Mouse (Mus musculus): Measurements from ENCODE around the gene Rad51.

Rad51 gene

GRCm38 (mm10) chr2:119112438-119113112 lies at the start of gene Rad51:
Gene Rad51 (plus strand): TSS chr2:119112793.
- peak; percentile 85 for DNase-seq (ENCODE audit: extremely low spot score, low read depth, low spot score)

DNA sequence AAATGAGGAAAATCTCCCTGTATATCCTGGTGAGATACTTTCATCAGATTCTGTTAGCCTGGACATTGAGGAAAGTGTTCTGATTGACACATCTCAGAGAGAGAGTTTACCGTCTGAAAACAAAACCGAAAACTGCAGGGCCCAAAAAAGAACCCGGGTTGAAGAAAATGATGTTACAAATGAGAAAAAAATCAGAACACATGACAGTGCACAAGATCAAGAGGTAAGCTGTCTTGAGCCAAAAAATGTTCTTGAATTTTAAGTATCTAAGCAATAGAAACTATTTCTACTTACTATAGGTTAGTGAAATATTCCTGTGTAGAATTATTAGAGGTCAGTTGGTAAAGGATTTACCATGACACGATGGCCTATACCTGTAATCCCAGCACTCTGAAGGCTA lies 40.2 kb upstream of the Rad51 start:
- DNase-seq (ENCODE audit: extremely low spot score, low read depth, low spot score) = no peak

- DNase-seq (ENCODE audit: extremely low spot score, low read depth, low spot score) = no peak
These were observed 26.4 kb upstream of the Rad51 start for GRCm38 (mm10) chr2:119086156-119086555.

- DNase-seq (ENCODE audit: extremely low spot score, low read depth, low spot score) = no peak
These were observed 11.0 kb upstream of the Rad51 start for GRCm38 (mm10) chr2:119101552-119101951.

DNA sequence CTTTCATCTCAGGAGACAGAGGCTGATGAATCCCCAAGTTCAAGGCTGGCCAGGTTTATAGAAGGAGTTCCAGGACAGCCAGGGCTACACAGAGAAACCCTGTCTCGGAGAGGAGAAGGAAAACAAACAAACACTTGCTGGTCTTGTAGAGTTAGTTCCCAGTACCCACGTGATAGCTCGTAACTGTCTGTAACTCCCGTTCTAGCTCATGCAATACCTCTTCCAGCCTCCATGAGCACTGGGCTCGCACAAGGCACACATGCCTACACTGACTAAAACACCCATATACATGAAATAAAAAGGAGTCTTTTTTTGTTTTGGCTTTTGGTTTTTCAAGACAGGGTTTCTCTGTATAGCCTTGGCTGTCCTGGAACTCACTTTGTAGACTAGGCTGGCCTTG lies 6.0 kb upstream of the Rad51 start:
- no peak for DNase-seq (ENCODE audit: extremely low spot score, low read depth, low spot score)

DNA sequence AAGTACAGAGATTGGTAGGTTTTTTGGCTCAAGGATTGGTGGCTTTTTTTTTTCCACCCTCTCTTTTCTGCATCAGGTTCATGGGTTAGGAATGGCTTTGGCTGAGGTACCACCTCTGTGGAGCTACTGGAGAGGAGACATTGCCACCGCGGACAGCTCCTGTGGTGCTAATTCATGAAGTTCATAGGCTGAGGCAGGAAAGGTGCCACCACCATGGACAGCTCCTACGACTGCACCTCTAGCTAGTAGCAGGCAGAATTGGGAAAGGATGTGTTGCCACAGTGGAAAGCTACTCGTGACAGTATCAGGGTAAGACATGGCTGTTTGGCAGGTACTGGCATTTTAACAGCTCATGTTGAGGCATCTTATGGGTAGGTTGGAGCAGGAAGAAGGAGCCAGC lies 4.0 kb upstream of the Rad51 start:
- DNase-seq (ENCODE audit: extremely low spot score, low read depth, low spot score) = no peak

DNA sequence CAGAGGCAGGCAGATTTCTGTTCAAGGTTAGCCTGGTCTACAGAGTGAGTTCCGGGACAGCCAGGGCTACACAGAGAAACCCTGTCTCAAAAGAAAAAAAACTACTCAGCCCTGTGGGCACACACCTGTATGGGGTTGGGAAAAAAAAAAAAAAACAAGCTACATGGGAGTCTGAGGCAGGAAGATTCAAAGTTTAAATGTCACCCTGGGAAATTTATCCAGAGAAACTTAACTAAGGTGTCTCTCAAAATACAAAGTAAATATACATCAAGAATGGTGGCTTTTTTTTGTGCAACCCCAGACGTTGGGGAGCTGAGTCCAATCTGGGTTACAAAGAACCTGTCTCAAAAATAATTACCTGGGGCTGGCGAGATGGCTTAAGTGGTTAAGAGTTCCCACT lies 1.5 kb upstream of the Rad51 start:
- DNase-seq (ENCODE audit: extremely low spot score, low read depth, low spot score) = no peak

DNA sequence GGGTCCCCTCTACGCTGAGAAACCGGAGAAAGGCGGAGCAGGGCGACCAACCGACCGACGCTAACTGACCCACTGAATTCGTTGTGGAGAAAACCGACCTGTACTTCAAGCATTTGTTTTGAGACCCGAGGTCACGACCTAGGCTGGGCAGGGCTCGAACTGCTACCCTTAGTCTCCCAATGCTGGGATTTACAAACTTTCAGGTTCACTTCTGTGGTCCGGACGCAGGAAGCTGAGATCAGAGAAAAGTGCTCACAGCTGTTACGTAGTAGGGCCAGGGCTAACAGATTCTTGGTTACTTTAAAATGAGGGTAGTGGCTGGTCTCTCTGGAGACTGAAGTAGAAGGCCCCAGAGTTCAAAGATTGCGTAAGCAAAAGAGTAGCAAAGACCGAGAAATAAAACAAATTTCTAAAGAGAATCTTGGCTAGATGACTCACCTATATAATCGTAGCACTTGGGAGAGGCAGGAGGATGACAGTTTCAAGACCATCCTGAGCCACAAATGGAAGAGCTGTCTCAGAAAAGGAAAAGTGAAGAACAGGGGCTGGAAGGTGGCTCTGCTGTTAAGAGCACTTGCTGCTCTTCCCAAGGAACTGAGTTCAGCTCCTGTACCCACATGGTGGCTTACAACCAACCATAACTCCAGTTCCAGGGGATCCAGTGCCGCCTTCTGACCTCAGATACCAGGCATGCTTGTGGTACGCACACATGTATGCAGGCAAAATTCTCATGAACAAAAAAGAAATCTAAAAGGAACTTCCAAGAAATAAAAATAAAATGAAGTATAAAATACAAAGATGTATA lies 730 bp downstream of the Rad51 start:
- no peak for DNase-seq (ENCODE audit: extremely low spot score, low read depth, low spot score)

DNA sequence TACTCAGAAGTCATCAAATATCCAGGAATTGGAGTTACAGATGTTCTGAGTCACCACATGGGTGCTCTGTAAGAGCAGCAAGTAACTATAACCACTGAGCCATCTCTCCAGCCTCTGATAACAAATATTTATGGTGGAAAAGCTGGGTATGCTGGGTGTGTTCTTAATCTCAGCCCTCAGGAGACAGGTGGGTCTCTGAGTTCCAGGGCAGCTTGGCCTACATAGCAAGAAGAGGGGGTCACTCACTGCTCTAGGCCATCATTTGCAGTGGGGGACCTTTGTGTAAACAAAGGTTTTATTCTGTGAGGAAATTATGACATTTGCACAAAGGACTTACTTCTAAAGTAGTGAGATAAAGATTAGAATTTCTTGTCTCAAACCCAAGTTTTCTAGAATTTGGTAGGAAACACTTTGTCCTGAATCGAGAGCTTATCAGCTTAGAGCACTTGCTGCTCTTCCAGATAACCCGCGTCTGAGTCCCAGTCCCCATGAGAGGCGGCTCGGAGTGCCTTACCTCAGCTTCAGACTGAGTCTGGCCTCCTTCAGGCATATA lies 23.8 kb downstream of the Rad51 start:
- DNase-seq (ENCODE audit: extremely low spot score, low read depth, low spot score) = no peak

DNA sequence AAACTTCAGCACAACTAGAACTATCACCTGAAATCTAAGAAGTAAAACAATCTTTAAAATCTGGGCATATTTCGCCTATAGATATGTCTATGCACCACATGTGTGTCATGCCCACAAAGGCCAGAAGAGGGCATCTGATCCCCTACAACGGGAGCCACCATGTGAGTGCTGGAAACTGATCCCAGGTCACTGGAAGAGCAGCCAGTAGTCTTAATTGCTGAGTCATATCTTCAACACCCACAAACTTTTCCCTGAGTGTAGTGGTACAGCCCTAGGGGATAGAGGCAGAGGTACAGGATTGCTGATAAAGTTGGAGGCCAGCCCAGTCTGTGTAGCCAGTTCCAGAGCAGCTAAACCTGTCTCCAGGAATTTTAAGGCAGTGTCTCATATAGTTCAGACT lies 32.6 kb downstream of the Rad51 start:
- no peak for DNase-seq (ENCODE audit: extremely low spot score, low read depth, low spot score)

- no peak for DNase-seq (ENCODE audit: extremely low spot score, low read depth, low spot score)
These were observed 33.8 kb downstream of the Rad51 start for GRCm38 (mm10) chr2:119146435-119146834.

- DNase-seq (ENCODE audit: extremely low spot score, low read depth, low spot score) = no peak
These were observed 34.6 kb downstream of the Rad51 start for GRCm38 (mm10) chr2:119147160-119147678.

- DNase-seq (ENCODE audit: extremely low spot score, low read depth, low spot score) = no peak
These were observed 35.2 kb downstream of the Rad51 start for GRCm38 (mm10) chr2:119147775-119148174.

DNA sequence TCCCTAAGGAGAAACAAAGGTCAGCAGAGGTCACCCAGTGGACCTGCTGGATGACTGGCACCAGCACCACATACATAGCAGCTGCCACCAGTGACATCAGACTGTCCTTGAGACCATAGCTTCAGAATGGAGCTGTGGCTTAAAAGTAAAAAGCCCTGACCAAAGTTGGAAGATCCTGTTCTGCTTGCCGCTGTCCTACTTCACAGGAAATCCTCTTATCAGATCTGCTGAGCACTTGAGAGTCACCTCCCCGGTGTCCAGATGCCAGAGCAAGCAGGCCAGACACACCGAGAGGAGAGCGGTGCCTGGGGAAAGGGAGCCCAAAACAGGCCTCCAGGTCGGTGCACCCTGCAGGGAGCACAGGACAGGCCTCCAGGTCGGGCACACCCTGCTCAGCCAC lies 39.7 kb downstream of the Rad51 start:
- no peak for DNase-seq (ENCODE audit: extremely low spot score, low read depth, low spot score)

DNA sequence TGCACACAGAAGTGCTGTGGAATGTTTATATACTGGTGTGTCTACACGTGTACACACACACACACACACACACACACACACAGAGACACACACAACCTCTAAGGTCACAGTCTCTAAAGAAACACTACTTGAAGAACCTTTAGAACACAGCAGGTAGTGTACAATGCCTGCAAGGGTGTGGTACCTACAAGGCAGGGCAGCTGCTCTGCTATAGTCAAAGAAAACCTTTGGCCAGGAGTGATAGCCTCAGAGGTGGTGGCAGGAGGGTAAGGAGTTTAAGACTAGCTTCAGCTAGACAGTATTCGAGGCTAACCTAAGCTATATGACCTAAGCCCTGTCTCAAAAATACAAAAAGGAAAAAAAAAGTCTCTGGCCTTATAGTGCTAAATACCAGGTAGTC lies 42.1 kb downstream of the Rad51 start:
- DNase-seq (ENCODE audit: extremely low spot score, low read depth, low spot score) = no peak

DNA sequence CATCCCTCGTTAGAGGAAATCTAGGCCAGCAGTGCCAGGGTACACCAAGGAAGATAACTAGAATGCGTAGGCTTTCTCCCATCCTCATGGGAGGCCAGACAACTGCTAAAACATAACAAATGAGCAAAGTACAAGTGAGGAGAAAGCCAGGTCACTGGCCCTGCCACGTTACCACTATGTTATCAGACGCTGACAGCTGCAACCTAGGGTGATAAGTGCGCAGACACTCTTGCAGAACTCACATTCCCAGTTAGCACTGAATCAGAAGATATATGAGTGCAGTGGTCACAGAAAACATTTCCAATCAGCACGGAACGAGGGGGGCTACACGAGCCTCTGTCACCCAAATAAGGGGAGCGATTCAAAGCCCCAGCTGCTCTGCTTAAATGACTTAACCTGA lies 42.8 kb downstream of the Rad51 start:
- no peak for DNase-seq (ENCODE audit: extremely low spot score, low read depth, low spot score)

DNA sequence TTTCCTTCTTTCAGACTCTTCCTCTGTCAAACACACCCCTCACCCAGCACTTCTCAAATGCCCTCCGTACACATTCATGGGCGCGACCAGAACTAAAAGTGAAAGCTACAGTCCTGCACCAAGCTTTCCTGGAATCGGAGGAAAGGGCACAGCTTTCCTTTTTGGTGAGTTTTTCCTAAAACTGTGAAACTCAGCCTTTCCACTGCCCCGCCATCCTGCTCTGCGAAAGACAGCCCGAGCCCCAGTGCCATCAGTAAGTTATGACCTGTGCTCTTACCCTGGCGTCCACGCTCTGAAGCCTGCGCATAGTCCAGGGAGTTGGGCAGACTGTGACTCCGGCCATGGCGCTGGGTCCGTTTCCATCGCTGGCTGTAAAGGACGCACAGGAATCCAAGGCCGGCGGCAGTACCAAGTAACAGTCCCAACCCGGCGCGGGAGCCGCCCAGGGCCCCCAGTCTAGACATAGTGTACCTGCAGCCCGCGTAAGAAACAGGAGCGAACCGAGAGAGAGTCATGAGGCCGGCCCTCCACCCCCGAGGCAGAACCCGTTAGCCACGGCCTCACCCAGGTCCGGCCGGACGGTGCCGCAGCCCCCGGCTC lies 43.6 kb downstream of the Rad51 start:
- DNase-seq (ENCODE audit: extremely low spot score, low read depth, low spot score) = no peak

DNA sequence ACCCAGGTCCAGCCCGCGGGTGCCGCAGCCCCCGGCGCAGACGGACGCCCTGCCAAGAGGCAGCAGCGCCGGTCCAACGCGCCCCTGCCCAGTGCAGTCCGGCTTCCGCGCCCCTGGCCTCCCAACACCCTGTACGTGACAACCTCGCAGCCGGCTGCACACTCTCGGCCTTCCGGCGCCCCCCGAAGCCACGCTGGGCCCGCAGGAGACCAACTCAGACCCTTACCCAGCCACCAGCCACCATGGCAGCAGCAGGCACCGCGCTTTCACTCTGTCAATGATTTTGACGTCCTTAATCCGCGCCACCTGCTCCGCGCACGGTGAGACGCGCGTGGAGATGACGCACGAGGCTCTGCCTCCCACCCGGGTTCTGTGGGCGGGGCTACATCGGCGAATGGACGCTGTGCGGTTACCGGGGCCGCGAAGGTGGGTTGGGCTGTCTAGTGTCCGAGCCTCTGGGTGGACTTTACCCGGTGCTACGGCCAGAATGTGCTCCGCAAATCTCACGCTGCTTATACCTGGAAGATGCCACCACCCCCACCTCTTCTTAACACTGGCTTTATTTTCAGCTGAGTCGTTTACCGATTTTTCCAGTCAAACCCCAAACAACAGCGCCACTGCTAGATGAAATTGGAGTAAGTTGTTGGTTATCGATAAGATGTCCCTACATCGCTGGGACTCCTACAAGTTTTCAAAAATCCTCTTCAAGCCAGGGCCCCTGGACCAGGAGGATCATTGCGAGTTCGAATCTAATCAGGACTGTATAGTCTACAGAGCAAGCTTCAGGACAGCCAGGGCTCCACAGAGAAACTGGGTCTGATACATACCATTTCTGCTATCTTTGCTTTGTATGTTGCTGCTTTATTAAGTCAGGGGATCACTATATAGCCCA lies 44.3 kb downstream of the Rad51 start, which contains the start of gene Rmdn3:
Gene Rmdn3, minus strand, starts transcription at position 354 of the 892 bp plus-strand sequence.
- peak; percentile 85 for DNase-seq (ENCODE audit: extremely low spot score, low read depth, low spot score)

DNA sequence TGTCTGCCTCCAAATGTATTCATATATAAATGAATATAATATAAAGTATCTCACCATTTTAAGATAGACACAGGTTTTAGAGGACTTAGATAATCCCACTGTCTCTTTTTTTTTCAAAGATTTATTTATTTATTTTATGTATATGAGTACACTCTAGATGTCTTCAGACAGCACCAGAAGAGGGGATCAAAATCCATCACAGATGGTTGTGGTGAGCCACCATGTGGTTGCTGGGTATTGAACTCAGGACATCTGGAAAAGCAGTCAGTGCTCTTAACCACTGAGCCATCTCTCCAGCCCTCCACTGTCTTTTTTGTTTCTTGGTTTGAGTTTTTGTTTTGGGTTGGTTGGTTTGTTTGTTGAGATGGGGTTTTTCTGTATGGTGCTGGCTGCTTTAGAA lies 45.2 kb downstream of the Rad51 start:
- no peak for DNase-seq (ENCODE audit: extremely low spot score, low read depth, low spot score)

DNA sequence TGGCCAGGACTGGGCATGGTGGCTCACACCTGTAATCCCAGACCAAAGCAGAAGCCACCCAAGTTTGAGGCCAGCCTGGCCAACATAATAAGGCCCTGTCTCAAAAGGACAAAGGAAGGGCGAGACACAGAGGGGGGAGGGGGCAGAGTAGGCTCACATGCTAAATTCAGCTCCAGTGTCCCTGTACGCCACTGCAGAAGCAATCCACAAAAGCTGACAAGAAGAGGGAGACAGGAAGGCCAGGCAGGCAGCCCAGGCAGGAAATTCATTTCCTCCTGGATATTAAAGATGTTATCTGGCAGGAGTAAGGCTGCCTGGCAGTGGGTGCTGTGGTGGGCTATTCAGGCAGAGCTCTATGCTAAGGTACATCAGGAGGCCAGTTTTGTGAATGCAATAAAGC lies 48.7 kb downstream of the Rad51 start:
- DNase-seq (ENCODE audit: extremely low spot score, low read depth, low spot score) = no peak

DNA sequence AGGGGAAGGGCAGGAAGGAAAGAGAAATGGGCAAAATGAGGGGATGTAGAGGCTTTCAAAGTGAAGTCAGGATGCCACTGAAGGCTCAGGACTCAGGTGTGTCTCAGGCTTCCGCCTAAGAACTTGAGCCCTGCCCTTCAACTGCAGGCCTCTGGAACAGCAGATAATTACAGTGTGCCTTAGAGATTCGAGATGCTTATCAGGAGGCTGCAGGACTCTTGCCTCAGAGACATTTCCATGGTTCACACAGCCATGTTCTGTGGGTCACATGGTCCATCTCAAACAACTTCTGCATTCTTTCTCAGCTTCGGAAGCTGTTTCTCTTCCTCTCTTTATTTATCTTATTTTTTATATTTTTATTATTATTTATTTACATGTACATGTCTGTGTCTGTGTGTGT lies 50.5 kb downstream of the Rad51 start:
- no peak for DNase-seq (ENCODE audit: extremely low spot score, low read depth, low spot score)

Data from hindlimb bud, embryonic 11.5 days (tissue).